Mouse (Mus musculus): ENCODE data around the gene Mpp3. TPM values are rescaled to one million over a fixed set of nuclear protein-coding genes. Genes with fewer than 3 reads are reported as not detected.
A peak's percentile ranks its signal among the peaks of the same experiment; 100 is the strongest.

Mpp3 gene
- polyA plus RNA-seq, 1 experiment from 2014 or later: 7.2 TPM

- H3K27ac ChIP-seq: peak overlapping the region; percentile 81; the same call in 1 of the 2 replicates
- no peak for ATAC-seq (ENCODE audit: insufficient read depth, low FRiP score, low read depth)
- H3K36me3 ChIP-seq: no peaks in the 10 kb centered on the region
- H3K9ac ChIP-seq: peak overlapping the region; percentile 54
- peak overlapping the region; percentile 93 for H3K4me2 ChIP-seq
- WGBS: 3% methylated on average over 23 of the region's 23 CpGs
- H3K4me1 ChIP-seq: peaks cover 17% of the 10 kb centered on the region
- H3K4me3 ChIP-seq (replicated peaks): peak overlapping the region; percentile 68
- no peaks in the 10 kb centered on the region for H3K9me3 ChIP-seq
- no peaks in the 10 kb centered on the region for H3K27me3 ChIP-seq (replicated peaks)
Measured at GRCm38 (mm10) chr11:102025991-102026660, 2.1 kb downstream of the Mpp3 start.

- 43% methylated on average over 7 of the region's 7 CpGs for WGBS
- Histone ChIP-seq H3K27ac (no peak overlapping the region), H3K9me3 (no peaks in the 10 kb centered on the region), H3K4me3 (replicated peaks) (no peak overlapping the region), H3K27me3 (replicated peaks) (no peaks in the 10 kb centered on the region), H3K4me2 (peak overlapping the region; percentile 14; the same call in 1 of the 2 replicates), H3K9ac (no peak overlapping the region), H3K36me3 (no peaks in the 10 kb centered on the region), H3K4me1 (peaks cover 17% of the 10 kb centered on the region)
- ATAC-seq (ENCODE audit: insufficient read depth, low FRiP score, low read depth): no peak
Measured at GRCm38 (mm10) chr11:102025354-102025753, 2.9 kb downstream of the Mpp3 start.

GRCm38 (mm10) chr11:102024875-102025274 is 3.4 kb downstream of the Mpp3 start:
- Histone ChIP-seq H3K9ac (no peak overlapping the region), H3K27ac (no peak overlapping the region), H3K4me1 (peaks cover 17% of the 10 kb centered on the region), H3K9me3 (no peaks in the 10 kb centered on the region), H3K27me3 (replicated peaks) (no peaks in the 10 kb centered on the region), H3K4me3 (replicated peaks) (no peak overlapping the region), H3K4me2 (no peak overlapping the region), H3K36me3 (no peaks in the 10 kb centered on the region)
- no peak for ATAC-seq (ENCODE audit: insufficient read depth, low FRiP score, low read depth)
- 88% methylated on average over 4 of the region's 4 CpGs for WGBS

GRCm38 (mm10) chr11:102024084-102024758 is 4.0 kb downstream of the Mpp3 start:
- H3K4me2 ChIP-seq: no peak overlapping the region
- H3K27me3 ChIP-seq (replicated peaks): no peaks in the 10 kb centered on the region
- no peaks in the 10 kb centered on the region for H3K36me3 ChIP-seq
- H3K27ac ChIP-seq: no peak overlapping the region
- H3K4me3 ChIP-seq (replicated peaks): no peak overlapping the region
- peaks cover 17% of the 10 kb centered on the region for H3K4me1 ChIP-seq
- 88% methylated on average over 6 of the region's 6 CpGs for WGBS
- no peak for ATAC-seq (ENCODE audit: insufficient read depth, low FRiP score, low read depth)
- no peak overlapping the region for H3K9ac ChIP-seq
- H3K9me3 ChIP-seq: no peaks in the 10 kb centered on the region

- H3K4me1 ChIP-seq: peaks cover 17% of the 10 kb centered on the region
- H3K9ac ChIP-seq: no peak overlapping the region
- no peak overlapping the region for H3K4me3 ChIP-seq (replicated peaks)
- H3K9me3 ChIP-seq: no peaks in the 10 kb centered on the region
- 76% methylated on average over 13 of the region's 13 CpGs for WGBS
- ATAC-seq (ENCODE audit: insufficient read depth, low FRiP score, low read depth): no peak
- no peak overlapping the region for H3K4me2 ChIP-seq
- no peaks in the 10 kb centered on the region for H3K27me3 ChIP-seq (replicated peaks)
- H3K27ac ChIP-seq: no peak overlapping the region
- no peaks in the 10 kb centered on the region for H3K36me3 ChIP-seq
Measured at GRCm38 (mm10) chr11:102023406-102023805, 4.9 kb downstream of the Mpp3 start.

GRCm38 (mm10) chr11:102021196-102021595 is 7.1 kb downstream of the Mpp3 start:
- Histone ChIP-seq H3K9ac (no peak overlapping the region), H3K36me3 (no peaks in the 10 kb centered on the region), H3K9me3 (no peaks in the 10 kb centered on the region), H3K4me1 (peaks cover 4% of the 10 kb centered on the region; the same call in 1 of the 2 replicates), H3K4me3 (replicated peaks) (no peak overlapping the region), H3K4me2 (no peak overlapping the region), H3K27ac (no peak overlapping the region), H3K27me3 (replicated peaks) (no peaks in the 10 kb centered on the region)
- ATAC-seq (ENCODE audit: insufficient read depth, low FRiP score, low read depth): no peak
- 89% methylated on average over 5 of the region's 5 CpGs for WGBS

- H3K27me3 ChIP-seq (replicated peaks): no peaks in the 10 kb centered on the region
- no peak overlapping the region for H3K4me2 ChIP-seq
- no peak overlapping the region for H3K4me3 ChIP-seq (replicated peaks)
- no peaks in the 10 kb centered on the region for H3K36me3 ChIP-seq
- 81% methylated on average over 9 of the region's 9 CpGs for WGBS
- H3K9ac ChIP-seq: no peak overlapping the region
- ATAC-seq (ENCODE audit: insufficient read depth, low FRiP score, low read depth): no peak
- H3K9me3 ChIP-seq: no peaks in the 10 kb centered on the region
- H3K4me1 ChIP-seq: no peaks in the 10 kb centered on the region
- no peak overlapping the region for H3K27ac ChIP-seq
Measured at GRCm38 (mm10) chr11:102019736-102020135, 8.5 kb downstream of the Mpp3 start.

- H3K27me3 ChIP-seq (replicated peaks): no peaks in the 10 kb centered on the region
- no peaks in the 10 kb centered on the region for H3K4me1 ChIP-seq
- H3K36me3 ChIP-seq: no peaks in the 10 kb centered on the region
- H3K4me2 ChIP-seq: no peak overlapping the region
- H3K27ac ChIP-seq: no peak overlapping the region
- H3K4me3 ChIP-seq (replicated peaks): no peak overlapping the region
- H3K9me3 ChIP-seq: no peaks in the 10 kb centered on the region
- ATAC-seq (ENCODE audit: insufficient read depth, low FRiP score, low read depth): no peak
- no peak overlapping the region for H3K9ac ChIP-seq
- 84% methylated on average over 1 of the region's 1 CpGs for WGBS
Measured at GRCm38 (mm10) chr11:102016136-102016535, 12.1 kb downstream of the Mpp3 start.

- ATAC-seq (ENCODE audit: insufficient read depth, low FRiP score, low read depth): no peak
- 68% methylated on average over 6 of the region's 6 CpGs for WGBS
Measured at GRCm38 (mm10) chr11:102015472-102015871, 12.8 kb downstream of the Mpp3 start.

GRCm38 (mm10) chr11:102013201-102013600 is 15.1 kb downstream of the Mpp3 start:
- H3K4me1 ChIP-seq: no peaks in the 10 kb centered on the region
- H3K36me3 ChIP-seq: peaks cover 4% of the 10 kb centered on the region; the same call in 1 of the 2 replicates
- no peaks in the 10 kb centered on the region for H3K9me3 ChIP-seq
- no peaks in the 10 kb centered on the region for H3K27me3 ChIP-seq (replicated peaks)
- no peak overlapping the region for H3K27ac ChIP-seq
- 80% methylated on average over 8 of the region's 8 CpGs for WGBS
- ATAC-seq (ENCODE audit: insufficient read depth, low FRiP score, low read depth): no peak
- no peak overlapping the region for H3K9ac ChIP-seq
- H3K4me2 ChIP-seq: no peak overlapping the region
- H3K4me3 ChIP-seq (replicated peaks): no peak overlapping the region

More at GRCm38 (mm10) chr11:102015472-102015871, 12.8 kb downstream of the Mpp3 start:
- no peak overlapping the region for H3K9ac ChIP-seq
- H3K27ac ChIP-seq: no peak overlapping the region
- no peaks in the 10 kb centered on the region for H3K4me1 ChIP-seq
- no peak overlapping the region for H3K4me2 ChIP-seq
- H3K27me3 ChIP-seq (replicated peaks): no peaks in the 10 kb centered on the region
- no peak overlapping the region for H3K4me3 ChIP-seq (replicated peaks)
- no peaks in the 10 kb centered on the region for H3K36me3 ChIP-seq
- H3K9me3 ChIP-seq: no peaks in the 10 kb centered on the region

- Histone ChIP-seq H3K4me1 (no peaks in the 10 kb centered on the region), H3K9ac (no peak overlapping the region), H3K4me3 (replicated peaks) (no peak overlapping the region), H3K36me3 (peaks cover 7% of the 10 kb centered on the region; the same call in 1 of the 2 replicates), H3K27ac (no peak overlapping the region), H3K4me2 (no peak overlapping the region), H3K27me3 (replicated peaks) (no peaks in the 10 kb centered on the region), H3K9me3 (no peaks in the 10 kb centered on the region)
- ATAC-seq (ENCODE audit: insufficient read depth, low FRiP score, low read depth): no peak
- WGBS: 69% methylated on average over 8 of the region's 8 CpGs
Measured at GRCm38 (mm10) chr11:102011510-102011909, 16.8 kb downstream of the Mpp3 start.

- Histone ChIP-seq H3K4me1 (no peaks in the 10 kb centered on the region), H3K4me3 (replicated peaks) (no peak overlapping the region), H3K4me2 (no peak overlapping the region), H3K36me3 (peaks cover 7% of the 10 kb centered on the region; the same call in 1 of the 2 replicates), H3K9ac (no peak overlapping the region), H3K27ac (no peak overlapping the region), H3K9me3 (no peaks in the 10 kb centered on the region), H3K27me3 (replicated peaks) (no peaks in the 10 kb centered on the region)
- 80% methylated on average over 13 of the region's 13 CpGs for WGBS
- ATAC-seq (ENCODE audit: insufficient read depth, low FRiP score, low read depth): 0 out of 2 replicates have a peak, but pooled peaks have one; percentile 21
Measured at GRCm38 (mm10) chr11:102010140-102010539, 18.1 kb downstream of the Mpp3 start.

All from stomach, embryonic 15.5 days (tissue).